Mouse (Mus musculus) right cerebral cortex, adult 2 months (tissue): ENCODE measurements around the gene Sypl.
A peak's percentile ranks its signal among the peaks of the same experiment; 100 is the strongest.
"Not testable (repeated sequence)": the region's sequence is repeated elsewhere in the genome, so short reads cannot be mapped to it uniquely, and the experiment has no call there.

Experiments used
- DNase-seq, 2 experiments: peaks; one replicate each; pipeline ENCODE4 v3.0.0; 2021 to 2022; ENCODE audit warnings: low spot score in 2 of 2

Gene Sypl

GRCm38 (mm10) chr12:32943951-32944350, 9.7 kb upstream of the Sypl start:
- no peak for DNase-seq

GRCm38 (mm10) chr12:32944884-32945454, 8.7 kb upstream of the Sypl start:
- no peak for DNase-seq

GRCm38 (mm10) chr12:32946376-32946775, 7.3 kb upstream of the Sypl start:
- no peak for DNase-seq

GRCm38 (mm10) chr12:32952416-32952815, 1.3 kb upstream of the Sypl start:
- DNase-seq, result peak; percentile 65 to 72

- no peak for DNase-seq
These were observed 625 bp upstream of the Sypl start for GRCm38 (mm10) chr12:32953066-32953465.

- DNase-seq, result no peak
These were observed 728 bp downstream of the Sypl start for GRCm38 (mm10) chr12:32954216-32955021.

GRCm38 (mm10) chr12:32955037-32955436, 1.3 kb downstream of the Sypl start:
- no peak for DNase-seq

GRCm38 (mm10) chr12:32957211-32957610, 3.5 kb downstream of the Sypl start:
- no peak for DNase-seq

GRCm38 (mm10) chr12:32962132-32962531, 8.4 kb downstream of the Sypl start:
- no peak for DNase-seq

- DNase-seq, result no peak
These were observed 10.2 kb downstream of the Sypl start for GRCm38 (mm10) chr12:32963858-32964257.

- DNase-seq, result no peak
These were observed 18.6 kb downstream of the Sypl start for GRCm38 (mm10) chr12:32972287-32972686.

- DNase-seq, result no peak
These were observed 21.2 kb downstream of the Sypl start for GRCm38 (mm10) chr12:32974893-32975292.

GRCm38 (mm10) chr12:32975501-32975900, 21.8 kb downstream of the Sypl start:
- DNase-seq, result no peak

- no peak for DNase-seq
These were observed 28.9 kb downstream of the Sypl start for GRCm38 (mm10) chr12:32982631-32983030.

GRCm38 (mm10) chr12:32983081-32983480, 29.4 kb downstream of the Sypl start:
- DNase-seq, result no peak

- no peak for DNase-seq
These were observed 32.6 kb downstream of the Sypl start for GRCm38 (mm10) chr12:32986284-32986683.

GRCm38 (mm10) chr12:32989731-32990130, 36.0 kb downstream of the Sypl start:
- DNase-seq, result peak; percentile 37 to 43

GRCm38 (mm10) chr12:32994081-32994480, 40.4 kb downstream of the Sypl start:
- DNase-seq, result no peak

- no peak for DNase-seq
These were observed 41.6 kb downstream of the Sypl start for GRCm38 (mm10) chr12:32995081-32995834.

- DNase-seq, result no peak
These were observed 45.1 kb downstream of the Sypl start for GRCm38 (mm10) chr12:32998766-32999165.

GRCm38 (mm10) chr12:32999778-33000177, 46.1 kb downstream of the Sypl start:
- DNase-seq, result not testable (repeated sequence)

- DNase-seq, result no peak
These were observed 46.7 kb downstream of the Sypl start for GRCm38 (mm10) chr12:33000402-33000801.
